Mouse (Mus musculus) neutrophil, adult 5-6 weeks (primary cell): ENCODE measurements at regions not wholly inside any gene's neighbourhood (a gene's known extent, or its start where the extent isn't known, plus 50 kb on each side); places are given as distances from the start of the nearest gene placed in this dataset.

Experiments
- ATAC-seq: fragments of 151-379, 151-347 bp; 2 replicates; pipeline ENCODE4 v1.8.0; 2017; ENCODE audit warnings: mild to moderate bottlenecking, moderate TSS enrichment; ENCODE audit not compliant: insufficient number of reproducible peaks, poor library complexity, low FRiP score, severe bottlenecking; ENCODE audit errors: extremely low read depth

DNA sequence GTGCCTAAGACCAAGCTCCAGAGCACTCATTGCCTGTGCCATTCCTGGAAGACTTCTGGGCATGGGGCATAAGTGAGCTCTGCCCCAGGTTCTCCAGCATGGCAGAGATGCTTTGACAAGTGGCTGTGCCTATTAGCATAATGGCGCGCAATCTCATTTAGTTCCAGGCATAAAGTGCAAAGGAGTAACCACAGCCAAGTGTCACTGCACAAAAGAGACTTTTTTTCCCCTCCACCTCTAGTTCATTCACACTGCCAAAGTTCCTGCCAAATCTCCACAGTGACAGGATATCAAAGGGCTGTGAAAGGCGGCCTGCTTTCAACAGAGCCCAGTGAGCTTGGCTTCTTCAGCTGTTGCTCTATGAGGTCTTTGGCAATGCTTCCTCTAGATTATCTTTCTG, 120.1 kb upstream of the Zfand5 start:
- no peak for ATAC-seq

GRCm38 (mm10) chr19:21150849-21151248, 121.2 kb upstream of the Zfand5 start:
- no peak for ATAC-seq

DNA sequence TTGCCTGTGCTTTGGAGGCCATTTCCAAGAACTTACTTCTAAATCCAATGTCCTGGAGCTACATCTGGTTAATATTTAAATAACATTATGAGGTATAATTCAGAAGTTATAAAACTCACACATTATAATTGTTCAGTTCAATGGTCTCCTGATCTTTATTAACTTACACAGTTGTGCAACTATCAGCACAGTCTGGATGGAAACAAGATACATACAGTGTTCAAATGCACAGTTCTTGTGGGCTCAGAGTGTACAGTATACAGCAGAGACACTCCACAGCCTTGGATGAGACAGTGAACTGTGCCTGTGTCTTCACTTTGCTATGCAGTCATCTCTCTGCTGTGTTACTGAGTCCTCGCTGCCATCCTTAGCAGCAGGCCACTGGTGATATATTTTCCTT, 121.8 kb upstream of the Zfand5 start:
- ATAC-seq = no peak

DNA sequence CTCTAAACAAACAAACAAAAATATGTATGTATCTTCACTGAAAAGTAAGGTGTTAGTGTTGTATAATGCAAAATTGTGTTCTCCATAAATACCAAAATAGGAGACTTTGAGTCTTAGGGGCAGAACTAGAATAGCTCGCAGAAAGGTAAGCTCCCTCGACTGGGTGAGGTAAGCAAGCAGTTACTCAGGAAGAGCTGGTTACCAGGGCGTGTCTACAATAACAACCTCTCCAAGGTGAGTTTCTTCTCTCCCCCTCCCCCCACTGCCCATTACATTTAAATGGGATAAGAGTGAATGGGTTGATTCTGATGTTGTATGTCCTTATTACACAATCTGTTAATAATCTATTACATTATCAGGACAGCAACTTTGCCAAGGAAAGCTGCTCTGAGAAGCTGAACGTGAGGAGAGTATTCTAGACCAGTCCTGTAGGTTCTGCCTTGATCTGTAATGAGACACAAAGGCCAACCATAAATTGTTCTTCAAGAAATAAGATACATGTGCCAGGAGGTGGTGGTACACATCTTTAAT, 125.2 kb upstream of the Zfand5 start:
- ATAC-seq = no peak

DNA sequence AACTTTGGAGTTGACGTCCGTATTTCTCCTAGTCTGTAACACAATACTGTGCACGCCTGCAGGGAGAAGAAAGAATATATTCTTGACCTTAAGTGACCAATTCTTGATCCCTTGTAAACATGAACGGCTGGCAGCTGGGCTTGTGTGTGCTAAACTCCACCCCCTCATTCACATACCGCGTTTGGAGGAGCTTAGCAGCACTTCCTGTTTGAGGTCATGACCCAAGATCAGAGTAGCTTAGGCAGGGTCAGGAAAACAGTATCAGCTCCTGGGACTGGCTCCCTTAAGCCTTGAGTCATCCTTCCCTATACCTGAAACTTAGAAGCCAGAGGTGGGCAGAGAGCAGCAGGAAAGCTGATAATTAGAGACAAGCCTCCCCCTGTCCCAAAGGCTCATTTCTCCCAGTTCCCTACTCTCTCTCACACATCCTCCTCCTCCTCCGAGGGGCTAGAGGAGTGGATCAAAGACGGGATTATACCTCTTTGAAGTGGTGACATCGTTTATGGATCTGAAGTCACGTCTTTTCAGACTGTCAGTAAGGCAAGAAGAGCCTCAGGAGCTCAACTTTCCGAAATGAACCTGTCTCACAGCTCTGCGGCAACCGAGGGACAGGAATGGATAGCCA, 127.3 kb upstream of the Zfand5 start:
- peak; percentile 99 for ATAC-seq

DNA sequence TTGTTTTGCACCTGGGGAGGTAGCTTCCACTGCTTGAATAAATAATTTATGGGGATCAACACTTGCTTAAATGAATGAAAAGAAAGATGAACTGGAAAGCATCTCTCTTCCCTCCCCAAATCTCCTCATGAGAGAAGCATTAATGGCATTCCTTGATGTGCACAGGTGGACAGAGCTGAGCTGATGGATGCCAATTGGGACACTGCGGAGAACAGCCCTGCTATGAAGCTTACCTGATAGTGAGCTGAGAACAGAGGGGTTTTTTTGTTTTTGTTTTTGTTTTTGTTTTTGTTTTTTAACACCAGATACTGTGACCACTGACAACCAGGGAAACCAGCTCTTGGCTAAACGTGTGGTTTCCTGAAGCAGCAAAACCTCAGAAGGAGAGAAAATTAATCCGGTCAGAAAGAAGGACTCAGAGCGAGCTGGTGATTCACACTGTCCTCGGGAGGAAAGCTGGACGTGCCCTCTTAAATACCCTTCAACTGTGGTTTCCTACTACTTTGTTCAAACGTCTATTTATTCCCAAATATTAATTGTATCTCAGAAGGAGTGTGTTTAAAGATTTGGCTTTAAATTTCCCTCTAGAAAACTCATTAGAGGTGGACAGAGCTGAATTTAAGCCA, 128.0 kb upstream of the Zfand5 start:
- no peak for ATAC-seq

- ATAC-seq = no peak
Measured at GRCm38 (mm10) chr19:21140456-21140855, 131.6 kb upstream of the Zfand5 start.

GRCm38 (mm10) chr19:21138998-21139495, 133.0 kb upstream of the Zfand5 start:
- ATAC-seq = no peak

GRCm38 (mm10) chr19:21136756-21137155, 135.3 kb upstream of the Zfand5 start:
- no peak for ATAC-seq

- no peak for ATAC-seq
Measured at GRCm38 (mm10) chr19:21135998-21136380, 136.1 kb upstream of the Zfand5 start.

- ATAC-seq = no peak
Measured at GRCm38 (mm10) chr19:21135297-21135997, 136.6 kb upstream of the Zfand5 start.

GRCm38 (mm10) chr19:21129653-21130052, 142.4 kb upstream of the Zfand5 start:
- no peak for ATAC-seq

DNA sequence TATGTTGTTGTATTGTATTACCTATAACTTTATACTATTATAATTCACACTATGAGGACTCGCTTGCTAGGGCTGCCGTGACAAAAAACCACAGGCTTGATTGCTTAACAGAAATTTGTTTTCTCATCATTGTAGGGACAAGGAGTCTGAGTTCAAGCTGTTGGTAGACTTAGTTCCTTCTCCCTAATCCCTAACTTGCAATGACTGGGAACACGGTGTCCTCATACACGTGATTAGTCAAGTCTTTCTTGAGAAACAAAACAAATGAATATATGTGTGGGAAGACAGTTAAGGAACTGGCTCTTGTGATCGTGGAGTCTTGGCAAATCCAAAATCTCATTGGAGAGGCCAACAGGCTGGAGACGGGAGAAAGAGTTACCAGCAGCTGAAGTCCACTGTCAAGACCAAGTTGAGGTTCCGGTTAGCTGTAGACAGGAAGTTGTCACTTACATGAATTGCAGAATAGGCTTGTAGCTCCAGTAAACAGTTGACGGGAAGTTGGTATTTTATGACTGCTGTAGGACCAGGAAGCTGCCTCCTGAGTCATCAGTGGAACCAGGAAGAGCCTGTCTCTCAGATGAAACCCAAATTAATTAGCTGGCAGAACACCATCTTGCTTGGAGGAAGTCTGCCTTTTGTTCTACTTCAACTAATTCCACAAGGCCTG, 144.9 kb upstream of the Zfand5 start:
- peak; percentile 95 for ATAC-seq

GRCm38 (mm10) chr19:21126670-21127069, 145.4 kb upstream of the Zfand5 start:
- peak; percentile 76 for ATAC-seq

DNA sequence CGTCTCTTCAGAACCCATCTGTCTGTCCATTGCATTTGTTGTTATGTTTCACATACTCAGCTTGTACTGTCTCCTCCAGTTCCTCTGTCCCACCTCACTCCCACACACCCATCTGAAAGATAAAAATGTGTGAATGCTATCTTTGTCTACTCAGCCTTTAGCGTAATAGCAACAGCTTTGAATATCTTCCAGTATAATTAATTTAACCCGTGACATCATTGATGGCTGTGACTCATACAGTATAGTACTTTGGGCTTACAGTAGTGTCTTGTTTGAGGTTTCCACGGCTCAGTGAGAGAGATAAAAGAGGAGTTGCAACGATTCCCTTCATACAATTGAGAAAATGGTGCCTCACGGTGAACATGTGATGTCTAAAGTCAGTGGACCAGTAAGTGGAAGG, 152.6 kb upstream of the Zfand5 start:
- no peak for ATAC-seq

GRCm38 (mm10) chr19:21118782-21119181, 153.3 kb upstream of the Zfand5 start:
- no peak for ATAC-seq

- ATAC-seq = no peak
Measured at GRCm38 (mm10) chr19:21115693-21116092, 156.4 kb upstream of the Zfand5 start.

DNA sequence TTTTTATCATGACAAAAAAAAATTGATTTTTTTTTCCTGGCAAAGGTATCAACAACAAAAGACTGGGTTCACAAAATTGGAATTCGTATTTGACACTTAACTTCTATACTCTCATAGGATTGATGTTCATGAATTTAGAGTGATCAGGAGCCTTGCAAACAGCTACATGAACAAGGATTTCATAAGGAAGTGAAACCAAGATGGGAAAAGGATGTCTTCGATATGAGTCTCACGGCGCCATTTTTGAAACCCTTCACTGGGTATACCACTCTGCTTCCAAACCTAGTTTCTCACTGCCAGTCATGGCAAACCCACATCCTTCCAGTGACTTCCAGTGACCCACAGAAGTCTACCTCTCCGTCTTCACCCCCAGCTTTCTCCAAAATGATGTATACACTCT, 157.8 kb upstream of the Tmc1 start:
- no peak for ATAC-seq

DNA sequence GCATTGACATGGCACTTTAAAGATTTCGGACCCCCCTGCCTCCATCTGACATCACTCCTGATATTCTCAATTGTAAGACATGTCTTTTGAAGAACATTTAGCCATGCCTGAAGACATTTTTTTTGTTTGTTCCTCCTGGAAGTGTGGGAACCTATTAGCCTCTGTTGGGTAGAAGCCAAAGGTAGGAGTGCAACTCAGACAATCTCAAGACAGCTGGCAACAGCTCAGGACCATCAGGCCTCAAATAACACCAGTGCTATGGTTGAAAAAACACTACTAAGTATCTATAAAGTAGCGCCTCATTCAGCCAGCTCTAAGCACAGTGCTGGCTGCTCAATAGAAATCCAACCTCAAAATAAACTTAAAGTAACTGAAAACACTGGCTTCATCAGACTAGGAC, 154.3 kb upstream of the Tmc1 start:
- no peak for ATAC-seq

DNA sequence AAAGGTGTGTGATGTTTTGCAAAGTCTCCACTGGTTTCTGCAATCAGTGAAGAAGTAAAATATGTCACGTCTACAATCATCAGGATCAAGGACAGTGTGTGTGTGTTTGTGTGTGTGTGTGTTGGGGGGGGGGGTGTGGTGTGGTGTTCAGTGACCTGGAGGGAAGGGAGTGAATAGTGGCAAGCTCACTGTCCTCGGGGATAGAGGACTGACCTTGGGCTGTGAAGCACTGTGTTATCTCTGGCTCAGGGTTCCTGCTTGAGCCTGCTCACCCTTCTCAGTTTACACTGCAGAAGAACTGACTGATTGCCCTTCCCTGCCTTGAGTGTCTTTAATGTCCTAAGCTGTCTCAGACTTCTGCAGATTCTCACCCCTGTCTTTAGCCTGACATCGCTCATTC, 153.7 kb upstream of the Tmc1 start:
- no peak for ATAC-seq
